Mouse (Mus musculus) liver, embryonic 15.5 days (tissue): ENCODE results near the gene Orm2. TPM values are rescaled to one million over a fixed set of nuclear protein-coding genes. Genes with fewer than 3 reads are reported as not detected.

Source experiments
- ATAC-seq: fragments of 200-750 bp; cut with Nextera tagmentation; 2 replicates; pipeline ENCODE4 v1.8.0; 2017; ENCODE audit warnings: moderate number of reproducible peaks, mild to moderate bottlenecking, moderate library complexity; ENCODE audit not compliant: insufficient read depth
- H3K27ac ChIP-seq: fragments of 300-500 bp; sonication (generic); replicated peaks from 2 replicates; pipeline ENCODE4 v1.5.1; 2015; ENCODE audit warnings: mild to moderate bottlenecking, inconsistent platforms
- H3K27me3 ChIP-seq: fragments of 300-500 bp; sonication (generic); 2 replicates; pipeline ENCODE4 v1.6.1; 2015; ENCODE audit warnings: mild to moderate bottlenecking, inconsistent platforms
- H3K36me3 ChIP-seq: fragments of 300-500 bp; sonication (generic); replicated peaks from 2 replicates; pipeline ENCODE4 v1.6.1; 2015; ENCODE audit warnings: moderate library complexity, mild to moderate bottlenecking, inconsistent platforms
- H3K4me1 ChIP-seq: fragments of 300-500 bp; sonication (generic); replicated peaks from 2 replicates; pipeline ENCODE4 v1.6.1; 2015; ENCODE audit warnings: inconsistent platforms
- H3K4me2 ChIP-seq: fragments of 300-500 bp; sonication (generic); 2 replicates; pipeline ENCODE4 v1.6.1; 2015; ENCODE audit warnings: moderate library complexity, mild to moderate bottlenecking, inconsistent platforms
- H3K4me3 ChIP-seq: fragments of 300-500 bp; sonication (generic); replicated peaks from 2 replicates; pipeline ENCODE4 v1.5.1; 2015; ENCODE audit warnings: mild to moderate bottlenecking, inconsistent platforms
- H3K9ac ChIP-seq: fragments of 300-500 bp; sonication (generic); 2 replicates; pipeline ENCODE4 v1.6.1; 2015; ENCODE audit warnings: moderate library complexity, mild to moderate bottlenecking, inconsistent platforms
- H3K9me3 ChIP-seq: fragments of 300-500 bp; sonication (generic); replicated peaks from 2 replicates; pipeline ENCODE4 v1.6.1; 2016; ENCODE audit warnings: inconsistent platforms
- WGBS: fragments of 180-500 bp; shearing (Covaris S2); methylation state at CpG from one replicate; pipeline ENCODE4 v1.1.7; 2015; ENCODE audit warnings: mixed read lengths; ENCODE audit not compliant: insufficient replicate concordance; 5-methylcytosine and 5-hydroxymethylcytosine counted together
- polyA plus RNA-seq: library from polyadenylated mRNA; unstranded; fragments of >200 nt; fragmentation: Nextera tagmentation; extraction: Ambion mirVana; gene quantifications from 2 replicates; pipeline ENCODE4 v1.2.1, GENCODE M21; 2015

Gene Orm2
- polyA plus RNA-seq, 1 experiment from 2014 or later, result not detected

GRCm38 (mm10) chr4:63346659-63347058 lies 15.6 kb upstream of the Orm2 start:
- Histone ChIP-seq H3K9me3 (no peaks in the 10 kb centered on the region), H3K9ac (no peak overlapping the region), H3K4me3 (no peak overlapping the region), H3K36me3 (no peaks in the 10 kb centered on the region), H3K4me2 (no peak overlapping the region), H3K27me3 (no peaks in the 10 kb centered on the region), H3K27ac (no peak overlapping the region), H3K4me1 (no peaks in the 10 kb centered on the region)
- WGBS, result 67% methylated on average over 4 of the region's 4 CpGs
- no peak for ATAC-seq

GRCm38 (mm10) chr4:63348524-63348923 lies 13.7 kb upstream of the Orm2 start:
- no peak overlapping the region for H3K4me2 ChIP-seq
- no peaks in the 10 kb centered on the region for H3K9me3 ChIP-seq
- H3K9ac ChIP-seq, result no peak overlapping the region
- 44% methylated on average over 6 of the region's 6 CpGs for WGBS
- H3K4me3 ChIP-seq, result no peak overlapping the region
- no peaks in the 10 kb centered on the region for H3K36me3 ChIP-seq
- H3K27ac ChIP-seq, result no peak overlapping the region
- ATAC-seq, result no peak
- no peaks in the 10 kb centered on the region for H3K27me3 ChIP-seq
- H3K4me1 ChIP-seq, result no peaks in the 10 kb centered on the region

- no peaks in the 10 kb centered on the region for H3K9me3 ChIP-seq
- no peaks in the 10 kb centered on the region for H3K36me3 ChIP-seq
- no peak within 1 kb of the TSS for H3K9ac ChIP-seq
- WGBS, result 37% methylated on average over 4 of the region's 4 CpGs
- ATAC-seq, result no peak
- H3K4me3 ChIP-seq, result no peak within 1 kb of the TSS
- H3K4me1 ChIP-seq, result no peaks in the 10 kb centered on the region
- H3K27ac ChIP-seq, result no peak within 1 kb of the TSS
- no peaks in the 10 kb centered on the region for H3K27me3 ChIP-seq
- no peak within 1 kb of the TSS for H3K4me2 ChIP-seq
Measured at GRCm38 (mm10) chr4:63355877-63356665, 6.2 kb upstream of the Orm2 start, which contains the start of gene Orm3. Gene Orm3 (plus strand): TSS chr4:63356162.

- 42% methylated on average over 2 of the region's 2 CpGs for WGBS
- H3K27ac ChIP-seq, result no peak overlapping the region
- ATAC-seq, result no peak
Measured at GRCm38 (mm10) chr4:63356981-63357570, 5.2 kb upstream of the Orm2 start.

GRCm38 (mm10) chr4:63359861-63360260 lies 2.4 kb upstream of the Orm2 start:
- Histone ChIP-seq H3K36me3 (no peaks in the 10 kb centered on the region), H3K4me1 (no peaks in the 10 kb centered on the region), H3K4me2 (no peak overlapping the region), H3K9me3 (no peaks in the 10 kb centered on the region), H3K4me3 (no peak overlapping the region), H3K27me3 (no peaks in the 10 kb centered on the region), H3K27ac (no peak overlapping the region), H3K9ac (no peak overlapping the region)
- WGBS, result 62% methylated on average over 6 of the region's 6 CpGs
- ATAC-seq, result 0 out of 2 replicates have a peak, but pooled peaks have one; percentile 43

More at GRCm38 (mm10) chr4:63356981-63357570, 5.2 kb upstream of the Orm2 start:
- H3K9me3 ChIP-seq, result no peaks in the 10 kb centered on the region
- H3K4me1 ChIP-seq, result no peaks in the 10 kb centered on the region
- no peak overlapping the region for H3K4me2 ChIP-seq
- no peak overlapping the region for H3K9ac ChIP-seq
- H3K27me3 ChIP-seq, result no peaks in the 10 kb centered on the region
- H3K4me3 ChIP-seq, result no peak overlapping the region
- no peaks in the 10 kb centered on the region for H3K36me3 ChIP-seq

- peaks cover 23% of the 10 kb centered on the region for H3K4me1 ChIP-seq
- no peak overlapping the region for H3K27ac ChIP-seq
- no peak overlapping the region for H3K4me3 ChIP-seq
- no peak overlapping the region for H3K9ac ChIP-seq
- no peak overlapping the region for H3K4me2 ChIP-seq
- WGBS, result 12% methylated on average over 4 of the region's 4 CpGs
- ATAC-seq, result 0 out of 2 replicates have a peak, but pooled peaks have one; percentile 22
- H3K27me3 ChIP-seq, result no peaks in the 10 kb centered on the region
- no peaks in the 10 kb centered on the region for H3K9me3 ChIP-seq
- peaks cover 45% of the 10 kb centered on the region for H3K36me3 ChIP-seq
Measured at GRCm38 (mm10) chr4:63368577-63368976, 6.3 kb downstream of the Orm2 start.

GRCm38 (mm10) chr4:63370897-63371296 lies 8.6 kb downstream of the Orm2 start:
- no peak for ATAC-seq
- H3K9ac ChIP-seq, result no peak overlapping the region
- no peak overlapping the region for H3K4me2 ChIP-seq
- H3K4me3 ChIP-seq, result no peak overlapping the region
- H3K27me3 ChIP-seq, result no peaks in the 10 kb centered on the region
- H3K36me3 ChIP-seq, result peaks cover 48% of the 10 kb centered on the region
- H3K4me1 ChIP-seq, result peaks cover 46% of the 10 kb centered on the region
- WGBS, result 69% methylated on average over 7 of the region's 7 CpGs
- H3K9me3 ChIP-seq, result no peaks in the 10 kb centered on the region
- 0 out of 2 replicates have a peak overlapping the region, but pooled peaks have one; percentile 24 for H3K27ac ChIP-seq

GRCm38 (mm10) chr4:63371890-63372289 lies 9.6 kb downstream of the Orm2 start:
- Histone ChIP-seq H3K4me1 (peaks cover 56% of the 10 kb centered on the region), H3K27me3 (no peaks in the 10 kb centered on the region), H3K4me2 (no peak overlapping the region), H3K27ac (peak overlapping the region; percentile 96), H3K36me3 (peaks cover 56% of the 10 kb centered on the region), H3K9me3 (no peaks in the 10 kb centered on the region), H3K9ac (peak overlapping the region; percentile 15; the same call in 1 of the 2 replicates), H3K4me3 (no peak overlapping the region)
- no peak for ATAC-seq
- 31% methylated on average over 3 of the region's 3 CpGs for WGBS

GRCm38 (mm10) chr4:63373404-63373803 lies 11.2 kb downstream of the Orm2 start:
- Histone ChIP-seq H3K9ac (peak overlapping the region; percentile 20; the same call in 1 of the 2 replicates), H3K27me3 (no peaks in the 10 kb centered on the region), H3K9me3 (no peaks in the 10 kb centered on the region), H3K4me1 (peaks cover 64% of the 10 kb centered on the region), H3K27ac (peak overlapping the region; percentile 96), H3K4me2 (peak overlapping the region; percentile 63), H3K4me3 (peak overlapping the region; percentile 19), H3K36me3 (peaks cover 63% of the 10 kb centered on the region)
- 45% methylated on average over 8 of the region's 8 CpGs for WGBS
- peak; percentile 69 for ATAC-seq

GRCm38 (mm10) chr4:63374331-63374730 lies 12.1 kb downstream of the Orm2 start:
- 18% methylated on average over 12 of the region's 12 CpGs for WGBS
- H3K9ac ChIP-seq, result peak overlapping the region; percentile 43
- H3K27me3 ChIP-seq, result no peaks in the 10 kb centered on the region
- H3K4me1 ChIP-seq, result peaks cover 64% of the 10 kb centered on the region
- peak overlapping the region; percentile 96 for H3K27ac ChIP-seq
- H3K9me3 ChIP-seq, result no peaks in the 10 kb centered on the region
- H3K4me3 ChIP-seq, result peak overlapping the region; percentile 19; the same call in 1 of the 2 replicates
- peak overlapping the region; percentile 63 for H3K4me2 ChIP-seq
- peak; percentile 91 for ATAC-seq
- H3K36me3 ChIP-seq, result peaks cover 67% of the 10 kb centered on the region

- H3K9me3 ChIP-seq, result no peaks in the 10 kb centered on the region
- H3K4me3 ChIP-seq, result no peak overlapping the region
- H3K4me1 ChIP-seq, result peaks cover 64% of the 10 kb centered on the region
- ATAC-seq, result no peak
- peaks cover 68% of the 10 kb centered on the region for H3K36me3 ChIP-seq
- H3K4me2 ChIP-seq, result peak overlapping the region; percentile 63; the same call in 1 of the 2 replicates
- H3K27me3 ChIP-seq, result no peaks in the 10 kb centered on the region
- 70% methylated on average over 1 of the region's 1 CpGs for WGBS
- peak overlapping the region; percentile 43; the same call in 1 of the 2 replicates for H3K9ac ChIP-seq
- peak overlapping the region; percentile 96 for H3K27ac ChIP-seq
Measured at GRCm38 (mm10) chr4:63375367-63375766, 13.1 kb downstream of the Orm2 start.
